Mouse (Mus musculus) thymus, adult 2 months (tissue): ENCODE results near the gene Sco1.

ENCODE experiments used
- CTCF ChIP-seq: fragments of 200-500 bp; IDR thresholded peaks from 2 replicates; pipeline ENCODE4 v1.5.1; 2012; ENCODE audit warnings: mild to moderate bottlenecking, control low read depth, low read length, moderate library complexity, borderline replicate concordance; ENCODE audit not compliant: control insufficient read depth, poor library complexity, insufficient read depth; ENCODE audit errors: extremely low read depth
- POLR2A ChIP-seq: fragments of 200-500 bp; IDR thresholded peaks from 2 replicates; pipeline ENCODE4 v1.6.1; 2012; ENCODE audit warnings: mild to moderate bottlenecking, low read length, control low read depth, moderate library complexity; ENCODE audit not compliant: control insufficient read depth, poor library complexity, insufficient read depth; ENCODE audit errors: extremely low read depth

GRCm38 (mm10) chr11:67051676-67052320 is 672 bp upstream of the Sco1 start:
- TF ChIP-seq CTCF (no peak), POLR2A (no peak)
